Mouse (Mus musculus): ENCODE results near the gene Hoxa1. TPM values are rescaled to one million over a fixed set of nuclear protein-coding genes. Genes with fewer than 3 reads are reported as not detected.

Gene Hoxa1
- polyA plus RNA-seq, 1 experiment from 2014 or later: 4.1 TPM

DNA sequence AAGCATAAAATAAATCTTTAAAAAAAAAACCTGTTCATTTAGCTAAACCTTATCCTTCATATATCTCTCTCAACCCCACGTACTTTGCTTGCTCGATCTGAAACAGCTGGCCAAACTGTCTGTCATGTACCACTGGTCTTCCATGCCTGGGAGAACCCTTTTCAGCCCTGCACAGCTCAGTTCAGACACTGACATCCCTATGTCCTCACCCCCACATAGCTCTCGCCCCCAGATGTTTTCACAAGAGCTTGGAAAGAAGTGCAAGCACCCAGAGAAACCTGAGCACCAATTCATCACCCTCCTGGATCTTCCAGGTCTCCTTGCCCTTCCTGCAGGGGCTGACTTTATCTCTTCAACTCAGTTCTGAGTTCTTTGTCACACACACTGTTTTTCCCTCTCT is 36.9 kb downstream of the Hoxa1 start:
- no peak for DNase-seq (ENCODE audit: low spot score)
- Histone ChIP-seq H3K4me3 (no peak overlapping the region), H3K4me1 (peaks cover 4% of the 10 kb centered on the region; the same call in 1 of the 2 replicates), H3K9me3 (no peaks in the 10 kb centered on the region), H3K27ac (no peak overlapping the region), H3K27me3 (ENCODE audit: insufficient read depth, poor library complexity, severe bottlenecking) (peaks cover 63% of the 10 kb centered on the region), H3K36me3 (no peaks in the 10 kb centered on the region)
- 56% methylated on average over 3 of the region's 3 CpGs for WGBS

DNA sequence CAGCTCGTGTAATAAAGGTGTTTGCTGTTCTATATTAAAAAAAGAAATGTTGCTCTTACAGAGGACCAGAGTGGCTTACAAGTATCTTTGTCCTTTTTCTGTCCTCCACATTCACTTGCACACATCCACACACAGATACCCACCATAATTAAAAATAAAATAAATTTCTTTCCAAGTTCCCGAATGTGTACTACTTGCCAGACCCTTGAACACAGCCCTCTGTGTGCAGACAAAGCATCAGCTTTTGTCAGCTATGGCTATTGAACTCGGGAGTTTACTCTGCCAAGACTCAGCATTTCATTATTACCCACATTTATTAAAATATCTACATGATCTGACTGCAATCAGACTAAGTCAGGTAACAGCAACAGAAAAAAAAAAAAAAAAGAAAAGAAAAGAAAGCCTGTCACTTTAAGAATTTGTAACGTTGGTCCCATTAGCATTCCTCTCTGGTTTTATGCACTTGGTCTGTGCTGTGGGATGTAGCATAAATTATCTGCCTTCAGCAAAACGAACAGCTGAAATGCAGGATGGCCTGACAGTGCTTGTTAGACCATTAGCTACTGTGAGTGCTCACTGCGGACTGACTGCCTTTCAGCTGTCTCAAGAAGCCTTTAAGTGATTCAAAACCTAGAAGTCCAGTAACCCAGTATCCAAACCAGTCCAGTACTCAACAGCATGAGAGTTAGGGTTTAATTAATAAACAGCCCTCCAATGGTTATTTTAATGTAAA is 39.0 kb downstream of the Hoxa1 start:
- 48% methylated on average over 6 of the region's 6 CpGs for WGBS
- no peak overlapping the region for H3K4me3 ChIP-seq
- H3K36me3 ChIP-seq: no peaks in the 10 kb centered on the region
- no peak for DNase-seq (ENCODE audit: low spot score)
- H3K27me3 ChIP-seq (ENCODE audit: insufficient read depth, poor library complexity, severe bottlenecking): peaks cover 75% of the 10 kb centered on the region
- H3K9me3 ChIP-seq: no peaks in the 10 kb centered on the region
- no peak overlapping the region for H3K27ac ChIP-seq
- peaks cover 15% of the 10 kb centered on the region for H3K4me1 ChIP-seq

DNA sequence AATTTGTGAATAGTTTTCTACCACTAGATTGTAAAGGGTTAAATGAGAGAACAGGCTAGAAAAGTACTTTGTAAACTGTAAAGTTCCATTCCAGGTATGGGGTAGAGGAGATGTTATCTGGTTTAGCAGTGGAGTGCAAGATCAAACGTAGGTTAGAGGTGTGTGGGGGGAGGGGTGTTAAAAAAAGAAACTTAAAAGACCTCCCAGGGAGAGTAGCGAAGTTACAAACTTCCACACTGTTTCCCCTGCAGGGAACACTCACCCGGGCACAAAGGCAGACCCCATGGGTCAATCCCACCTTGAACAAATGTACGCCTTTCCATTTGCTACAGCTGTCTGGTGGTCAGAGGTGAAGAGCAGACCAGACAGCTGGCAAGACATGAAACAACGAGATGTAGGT is 42.2 kb downstream of the Hoxa1 start:
- Histone ChIP-seq H3K27ac (no peak overlapping the region), H3K27me3 (ENCODE audit: insufficient read depth, poor library complexity, severe bottlenecking) (peaks cover 78% of the 10 kb centered on the region), H3K4me1 (peaks cover 19% of the 10 kb centered on the region), H3K4me3 (no peak overlapping the region), H3K36me3 (no peaks in the 10 kb centered on the region), H3K9me3 (no peaks in the 10 kb centered on the region)
- no peak for DNase-seq (ENCODE audit: low spot score)
- 6% methylated on average over 5 of the region's 5 CpGs for WGBS

DNA sequence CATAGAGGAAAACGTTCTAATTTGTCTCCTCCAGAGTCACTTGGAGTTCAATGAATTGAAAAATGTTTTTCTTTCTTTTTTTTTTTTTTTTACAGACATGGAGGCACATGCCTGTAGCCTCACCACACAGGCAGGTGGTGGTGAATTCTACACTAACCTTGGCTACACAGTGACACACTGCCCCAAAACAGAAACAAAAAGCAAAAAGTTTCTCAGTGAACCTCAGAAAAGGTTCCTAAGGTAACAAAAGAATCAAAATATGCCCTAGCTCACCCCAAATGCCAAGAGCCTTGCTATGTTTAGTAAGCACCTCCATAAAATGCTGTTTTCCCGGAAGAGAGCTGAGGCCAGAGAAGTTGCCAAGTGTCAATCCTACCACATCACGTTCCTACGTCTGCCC is 46.3 kb downstream of the Hoxa1 start:
- H3K4me3 ChIP-seq: no peak overlapping the region
- WGBS: 72% methylated on average over 4 of the region's 4 CpGs
- H3K36me3 ChIP-seq: no peaks in the 10 kb centered on the region
- peaks cover 19% of the 10 kb centered on the region for H3K4me1 ChIP-seq
- no peak overlapping the region for H3K27ac ChIP-seq
- H3K9me3 ChIP-seq: no peaks in the 10 kb centered on the region
- DNase-seq (ENCODE audit: low spot score): no peak
- H3K27me3 ChIP-seq (ENCODE audit: insufficient read depth, poor library complexity, severe bottlenecking): peaks cover 54% of the 10 kb centered on the region

DNA sequence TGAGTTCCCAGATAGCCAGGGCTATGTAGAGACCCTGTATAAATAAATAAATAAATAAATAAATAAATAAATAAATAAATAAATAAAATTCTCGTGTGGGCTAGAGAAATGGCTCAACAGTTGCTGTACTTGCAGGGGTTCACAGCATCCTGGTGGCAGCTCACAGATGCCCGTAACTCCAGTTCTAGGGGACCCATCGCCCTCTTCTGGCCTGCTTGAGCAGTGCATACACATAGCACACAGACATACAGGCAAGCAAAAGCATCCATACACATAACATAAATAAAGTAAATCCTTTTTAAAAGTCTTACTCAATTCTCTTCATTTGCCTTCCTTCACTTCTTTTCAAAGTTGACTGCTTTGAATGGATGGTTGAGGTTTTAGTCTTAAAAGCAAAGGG is 50.7 kb downstream of the Hoxa1 start:
- H3K27me3 ChIP-seq (ENCODE audit: insufficient read depth, poor library complexity, severe bottlenecking): peaks cover 44% of the 10 kb centered on the region
- no peak overlapping the region for H3K4me3 ChIP-seq
- no peak for DNase-seq (ENCODE audit: low spot score)
- H3K4me1 ChIP-seq: no peaks in the 10 kb centered on the region
- no peaks in the 10 kb centered on the region for H3K9me3 ChIP-seq
- 81% methylated on average over 3 of the region's 3 CpGs for WGBS
- H3K27ac ChIP-seq: no peak overlapping the region
- no peaks in the 10 kb centered on the region for H3K36me3 ChIP-seq

DNA sequence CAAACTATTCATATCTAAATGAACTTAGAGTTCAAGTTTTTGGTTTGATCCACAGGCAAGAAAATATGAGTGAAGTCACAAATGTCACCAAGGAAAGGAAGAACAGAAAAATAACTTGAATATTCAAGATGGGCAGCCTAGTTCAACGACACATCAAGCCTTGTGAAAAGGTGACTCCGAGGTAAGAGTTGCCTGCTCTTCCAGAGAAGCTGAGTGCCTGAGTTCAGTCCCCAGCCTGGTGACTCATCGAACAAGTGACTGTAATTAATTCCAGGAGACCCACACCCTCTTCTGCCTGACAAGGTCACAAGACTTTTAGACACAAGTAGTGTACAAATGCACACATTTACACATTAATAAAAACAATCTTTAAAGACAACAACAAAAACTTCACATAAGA is 51.4 kb downstream of the Hoxa1 start:
- Histone ChIP-seq H3K36me3 (no peaks in the 10 kb centered on the region), H3K27ac (no peak overlapping the region), H3K4me1 (no peaks in the 10 kb centered on the region), H3K4me3 (no peak overlapping the region), H3K9me3 (no peaks in the 10 kb centered on the region), H3K27me3 (ENCODE audit: insufficient read depth, poor library complexity, severe bottlenecking) (peaks cover 41% of the 10 kb centered on the region)
- no peak for DNase-seq (ENCODE audit: low spot score)
- WGBS: 47% methylated on average over 3 of the region's 3 CpGs

DNA sequence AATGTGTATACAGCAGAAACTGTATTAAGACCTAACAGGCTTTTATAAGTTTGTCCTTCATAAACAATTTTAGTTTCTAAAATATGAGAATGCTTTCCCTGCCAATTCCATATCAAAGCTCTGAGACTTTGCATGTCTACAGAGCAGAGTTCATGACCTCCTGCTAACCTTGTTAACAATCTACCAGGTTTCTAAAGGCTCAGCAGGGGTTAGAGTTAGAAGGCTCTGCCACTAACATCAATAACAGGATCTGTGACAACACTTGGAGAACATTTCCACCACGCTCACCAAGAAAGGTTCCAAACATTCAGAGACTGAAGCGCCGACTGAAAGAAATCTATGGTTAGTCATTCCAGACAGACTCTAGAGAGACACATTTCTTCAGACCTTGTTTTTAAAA is 51.9 kb downstream of the Hoxa1 start:
- no peak for DNase-seq (ENCODE audit: low spot score)

More for the DNA sequence above, 51.9 kb downstream of the Hoxa1 start:
- H3K27ac ChIP-seq: no peak overlapping the region
- peaks cover 42% of the 10 kb centered on the region for H3K27me3 ChIP-seq (ENCODE audit: insufficient read depth, poor library complexity, severe bottlenecking)
- 28% methylated on average over 3 of the region's 3 CpGs for WGBS
- H3K36me3 ChIP-seq: no peaks in the 10 kb centered on the region
- H3K4me1 ChIP-seq: no peaks in the 10 kb centered on the region
- no peak overlapping the region for H3K4me3 ChIP-seq
- no peaks in the 10 kb centered on the region for H3K9me3 ChIP-seq

Other genes starting within 250 kb of the Hoxa1 start
- gene Skap2, start 145.8 kb downstream of the Hoxa1 start, polyA plus RNA-seq (2016; fragmentation: Nextera tagmentation; extraction: Ambion mirVana): 11.8 and 26.4 TPM in 2 replicates
- gene Hoxa2, start 6.5 kb upstream of the Hoxa1 start, polyA plus RNA-seq (2016; fragmentation: Nextera tagmentation; extraction: Ambion mirVana): 4.3 and 10.3 TPM in 2 replicates
- 0.07 and 1.5 TPM in 2 replicates for gene 5730596B20Rik, start 19.2 kb upstream of the Hoxa1 start, polyA plus RNA-seq (2016; fragmentation: Nextera tagmentation; extraction: Ambion mirVana)
- gene Hoxa4, start 33.4 kb upstream of the Hoxa1 start, polyA plus RNA-seq (2016; fragmentation: Nextera tagmentation; extraction: Ambion mirVana): 0.17 and 1.4 TPM in 2 replicates
- gene Hoxa5, start 46.3 kb upstream of the Hoxa1 start, polyA plus RNA-seq (2016; fragmentation: Nextera tagmentation; extraction: Ambion mirVana): 0.58 and 6.0 TPM in 2 replicates
- 0.30 TPM in 1 of 2 replicates, not detected in the other for gene Hoxa6, start 50.4 kb upstream of the Hoxa1 start, polyA plus RNA-seq (2016; fragmentation: Nextera tagmentation; extraction: Ambion mirVana)
- gene Hoxa3, start 55.0 kb upstream of the Hoxa1 start, polyA plus RNA-seq (2016; fragmentation: Nextera tagmentation; extraction: Ambion mirVana): 0.57 and 3.7 TPM in 2 replicates
- gene Gm28308, start 55.0 kb upstream of the Hoxa1 start, polyA plus RNA-seq (2016; fragmentation: Nextera tagmentation; extraction: Ambion mirVana): not detected in 2 replicates
- gene Hoxa7, start 63.5 kb upstream of the Hoxa1 start, polyA plus RNA-seq (2016; fragmentation: Nextera tagmentation; extraction: Ambion mirVana): 0.11 and 2.5 TPM in 2 replicates
- 0.37 and 5.6 TPM in 2 replicates for gene Hoxa9, start 72.8 kb upstream of the Hoxa1 start, polyA plus RNA-seq (2016; fragmentation: Nextera tagmentation; extraction: Ambion mirVana)
- 0.30 and 3.6 TPM in 2 replicates for gene Hoxa10, start 82.5 kb upstream of the Hoxa1 start, polyA plus RNA-seq (2016; fragmentation: Nextera tagmentation; extraction: Ambion mirVana)
- 0.06 and 1.7 TPM in 2 replicates for gene Hoxa11, start 87.5 kb upstream of the Hoxa1 start, polyA plus RNA-seq (2016; fragmentation: Nextera tagmentation; extraction: Ambion mirVana)
- gene Hoxa13, start 102.6 kb upstream of the Hoxa1 start, polyA plus RNA-seq (2016; fragmentation: Nextera tagmentation; extraction: Ambion mirVana): not detected in 2 replicates
- 0.10 TPM in 1 of 2 replicates, not detected in the other for gene Evx1, start 155.2 kb upstream of the Hoxa1 start, polyA plus RNA-seq (2016; fragmentation: Nextera tagmentation; extraction: Ambion mirVana)

All from heart, embryonic 10.5 days (tissue).